Mouse (Mus musculus) G1E (cell line): ENCODE measurements at regions not wholly inside any gene's neighbourhood (a gene's known extent, or its start where the extent isn't known, plus 50 kb on each side); places are given as distances from the start of the nearest gene placed in this dataset.

Experiments
- CTCF ChIP-seq: IDR thresholded peaks from 2 replicates; pipeline ENCODE4 v1.5.1; 2012; ENCODE audit warnings: low read depth, low read length, inconsistent platforms, mixed read lengths
- GATA1 ChIP-seq: IDR thresholded peaks from 2 replicates; pipeline ENCODE4 v1.6.1; 2012; ENCODE audit warnings: borderline replicate concordance, low read length, inconsistent platforms, mixed read lengths
- TAL1 ChIP-seq: conservative IDR thresholded peaks from 2 replicates; pipeline ENCODE4 v1.6.1; 2012; ENCODE audit warnings: low read depth, low read length, inconsistent platforms, mixed read lengths

GRCm38 (mm10) chr19:35066352-35066935, 144.3 kb downstream of the Kif20b start:
- TF ChIP-seq CTCF: no peak
- no peak for TF ChIP-seq GATA1
- TF ChIP-seq TAL1: no peak
